Mouse (Mus musculus) gastrocnemius, postnatal 14 days (tissue): ENCODE measurements around the gene Tex22. TPM values are rescaled to one million over a fixed set of nuclear protein-coding genes. Genes with fewer than 3 reads are reported as not detected.

Experiments
- DNase-seq: peaks from one replicate; pipeline ENCODE4 v3.0.0; 2021; ENCODE audit warnings: mixed read lengths
- intact Hi-C: fragments of 180-260 bp; cut with DNase I; formaldehyde crosslinking; loops from one replicate; pipeline ENCODE4 v1.15.1; 2025; ENCODE audit warnings: low total_unique reads
- microRNA-seq, 2 experiments: library from miRNA; unstranded; fragments of <30 nt; microRNA quantifications; one replicate each; pipeline ENCODE4 v1.2.0; 2021
- total RNA-seq, 2 experiments: library from RNA; stranded (reverse); gene quantifications; 2 replicates each; pipeline ENCODE4 v1.2.3; 2021

Tex22 gene
- total RNA-seq, 2 experiments from 2014 or later, result 0.27 TPM; not detected in 1

GRCm38 (mm10) chr12:113133260-113133659 is 59.0 kb downstream of the Tex22 start:
- intact Hi-C loops, result no loop called here
- DNase-seq, result no peak

DNA sequence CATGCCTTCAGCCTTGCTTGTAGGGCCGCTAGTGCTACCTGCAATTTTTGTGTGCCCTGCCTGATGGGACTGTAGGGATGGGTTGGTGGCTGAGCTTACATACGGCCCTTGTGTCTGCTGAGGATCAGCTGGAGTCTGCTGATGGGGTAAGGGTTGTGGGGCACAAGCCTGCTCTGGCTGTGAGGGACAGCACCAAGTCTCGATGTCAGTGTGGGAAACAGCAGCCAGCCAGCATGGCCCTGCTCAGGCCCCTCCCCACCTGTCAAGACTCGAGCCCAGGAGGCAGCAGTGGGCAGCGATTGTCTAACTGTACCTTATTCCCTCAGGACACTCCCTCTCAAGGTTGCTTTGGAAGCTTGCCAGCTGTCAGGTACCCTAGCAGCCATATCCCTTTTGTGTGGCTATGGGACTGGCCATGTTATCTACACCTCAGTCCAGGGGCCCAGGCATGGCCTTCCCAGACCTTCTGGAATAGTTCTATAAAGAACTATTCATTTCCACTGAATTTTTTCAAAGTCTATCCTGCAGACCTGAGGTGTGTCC is 59.6 kb downstream of the Tex22 start:
- intact Hi-C loops, result no loop called here

GRCm38 (mm10) chr12:113134502-113134901 is 60.2 kb downstream of the Tex22 start:
- intact Hi-C loops, result no loop called here
- DNase-seq, result no peak

More for the DNA sequence above, 59.6 kb downstream of the Tex22 start:
- no peak for DNase-seq

- intact Hi-C loops, result no loop called here
- DNase-seq, result no peak
Measured at GRCm38 (mm10) chr12:113135401-113135800, 61.1 kb downstream of the Tex22 start.

DNA sequence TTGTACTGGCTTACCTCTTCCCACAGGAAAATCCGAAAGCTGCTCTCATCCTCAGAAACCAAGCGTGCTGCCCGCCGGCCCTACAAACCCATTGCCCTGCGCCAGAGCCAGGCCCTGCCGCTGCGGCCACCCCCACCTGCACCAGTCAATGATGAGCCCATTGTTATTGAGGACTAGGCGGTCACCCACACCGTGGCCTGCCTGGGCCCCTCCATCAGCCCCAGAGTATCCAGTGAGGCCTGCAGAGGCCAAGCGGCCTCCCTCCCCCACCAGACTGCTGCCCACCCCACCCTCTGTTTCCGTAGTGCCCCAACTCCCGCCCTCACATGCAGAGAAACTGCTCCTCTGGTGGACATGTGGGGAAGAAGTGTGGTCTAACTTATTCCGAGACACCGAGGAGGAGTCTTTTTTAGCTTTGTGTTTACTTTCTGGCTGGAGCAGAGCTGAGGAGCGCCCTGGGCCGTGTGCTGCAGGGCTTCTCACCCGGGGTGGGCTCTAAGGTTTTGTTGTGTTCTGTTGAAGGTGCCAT is 62.3 kb downstream of the Tex22 start:
- no peak for DNase-seq

DNA sequence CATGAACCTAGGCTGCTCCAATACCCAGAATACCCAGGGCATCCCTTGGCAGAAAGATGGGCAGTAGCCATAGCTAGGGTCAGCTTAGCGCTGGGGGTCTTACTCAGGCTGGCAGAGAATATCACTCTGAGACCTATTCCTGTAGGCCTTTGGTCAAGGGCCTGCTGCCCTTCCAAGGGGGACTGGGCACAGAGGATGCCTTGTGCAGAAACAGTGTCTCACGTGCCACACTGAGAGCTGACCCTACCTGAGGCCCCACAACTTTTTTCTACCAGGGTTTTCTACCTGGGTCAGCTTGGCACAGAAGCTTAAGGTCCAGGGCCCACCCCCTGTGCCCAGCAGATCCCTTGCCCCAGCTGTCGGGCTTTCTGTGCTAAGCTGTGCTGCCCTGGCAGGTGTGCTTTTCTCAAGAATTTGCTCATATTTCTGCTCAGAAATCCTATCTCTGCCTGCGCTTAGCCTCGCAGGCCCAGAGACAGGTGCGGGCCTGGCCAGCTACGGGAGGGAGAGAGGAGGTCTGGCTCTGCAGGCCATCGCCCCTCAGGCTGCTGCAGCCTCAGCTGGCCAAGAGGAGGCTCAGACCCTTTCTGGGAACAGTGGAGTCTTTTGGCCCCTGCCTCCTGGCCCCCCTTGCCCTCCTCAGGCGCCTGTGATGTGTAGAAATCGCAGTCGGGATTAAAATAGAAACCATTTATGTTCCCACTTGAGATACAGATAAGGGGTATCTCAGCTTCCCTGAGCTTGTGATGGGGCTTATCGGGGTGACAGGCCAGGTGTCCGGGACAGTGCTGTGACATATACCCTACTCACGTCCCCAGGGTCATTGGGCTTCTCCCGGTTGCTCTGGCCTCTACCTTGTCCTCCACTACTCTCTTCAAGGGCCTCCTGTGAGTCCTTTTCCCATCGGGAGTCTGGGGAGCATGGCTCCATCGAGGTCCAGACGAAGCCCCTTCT is 63.2 kb downstream of the Tex22 start:
- DNase-seq, result no peak
- intact Hi-C loops, result no loop called here

More for the DNA sequence above, 62.3 kb downstream of the Tex22 start:
- intact Hi-C loops, result no loop called here

GRCm38 (mm10) chr12:113138291-113138690 is 64.0 kb downstream of the Tex22 start:
- intact Hi-C loops, result no loop called here
- no peak for DNase-seq

Small RNAs within 50 kb of the gene (microRNA-seq; reads per million reads assigned to microRNA genes)
- gene Gm44471, result 0 reads per million in 2 experiments

Other genes starting within 250 kb of the Tex22 start
- 1 to 10 TPM; 4.3 to 5.8 TPM for gene Cdca4, start 245.1 kb upstream of the Tex22 start, total RNA-seq
- gene Gpr132, start 206.3 kb upstream of the Tex22 start, total RNA-seq, result under 1 TPM in 1 of 2 experiments, not detected in 1; 0.10 TPM
- 10 to 100 TPM; 24.2 to 25.5 TPM for gene Jag2, start 144.7 kb upstream of the Tex22 start, total RNA-seq
- gene Nudt14, start 132.4 kb upstream of the Tex22 start, total RNA-seq, result 10 to 100 TPM; 14.8 to 17.5 TPM
- 10 to 100 TPM in 1 of 2 experiments, 1 to 10 TPM in 1; 7.3 to 10.2 TPM for gene Btbd6, start 98.0 kb upstream of the Tex22 start, total RNA-seq
- 10 to 100 TPM; 21.4 to 22.7 TPM for gene Brf1, start 73.8 kb upstream of the Tex22 start, total RNA-seq
- 10 to 100 TPM; 31.9 to 41.4 TPM for gene Pacs2, start 60.0 kb upstream of the Tex22 start, total RNA-seq
- gene Mta1, start 23.8 kb downstream of the Tex22 start, total RNA-seq, result 10 to 100 TPM; 34.6 to 35.4 TPM
- gene Crip2, start 65.7 kb downstream of the Tex22 start, total RNA-seq, result 10 to 100 TPM; 82.5 to 84.7 TPM
- 100 to 1,000 TPM; 115 to 139 TPM for gene Crip1, start 71.8 kb downstream of the Tex22 start, total RNA-seq
- gene Tedc1, start 81.9 kb downstream of the Tex22 start, total RNA-seq, result 1 to 10 TPM in 1 of 2 experiments, under 1 TPM in 1; 0.69 to 1.6 TPM
- under 1 TPM; 0.33 to 0.47 TPM for gene Tmem121, start 111.4 kb downstream of the Tex22 start, total RNA-seq